Mouse (Mus musculus) CH12.LX (cell line): ENCODE data around the gene Six3. TPM values are rescaled to one million over a fixed set of nuclear protein-coding genes. Genes with fewer than 3 reads are reported as not detected.

ENCODE experiments used
- DNase-seq: peaks from one replicate; pipeline ENCODE4 v3.0.0-alpha.2; 2013; ENCODE audit errors: extremely low read depth
- H3K27ac ChIP-seq: 2 replicates; pipeline ENCODE4 v1.5.1; 2012; ENCODE audit warnings: low read depth, mild to moderate bottlenecking, control low read depth, moderate library complexity; ENCODE audit not compliant: insufficient read depth
- H3K27me3 ChIP-seq: replicated peaks from 2 replicates; pipeline ENCODE3; 2012; ENCODE audit warnings: inconsistent platforms
- H3K36me3 ChIP-seq, 2 experiments: replicated peaks in 1 of 2; 2 replicates each; pipeline versions ENCODE3 to v1.6.1; 2012; ENCODE audit warnings: inconsistent platforms in 1 of 2, low read length in 1 of 2, mild to moderate bottlenecking in 1 of 2, mixed read lengths in 1 of 2, moderate library complexity in 1 of 2; ENCODE audit not compliant: control insufficient read depth in 1 of 2, insufficient read depth in 1 of 2
- H3K4me1 ChIP-seq, 2 experiments: 2 replicates each; pipeline ENCODE4 v1.6.1; 2012; ENCODE audit warnings: inconsistent platforms in 1 of 2, moderate library complexity in 1 of 2; ENCODE audit not compliant: insufficient read depth in 2 of 2, control insufficient read depth in 1 of 2
- H3K4me2 ChIP-seq: 2 replicates; pipeline ENCODE4 v1.6.1; 2012; ENCODE audit warnings: low read depth, mild to moderate bottlenecking, control low read depth; ENCODE audit not compliant: poor library complexity, insufficient read depth, severe bottlenecking
- H3K4me3 ChIP-seq, 3 experiments: fragments of 150-350 bp in 1 of 3; sonication (generic) in 1 of 3; replicated peaks in 1 of 3; 2 replicates each; pipeline versions ENCODE3 to v1.5.1; 2011 to 2012; ENCODE audit warnings: low read depth in 2 of 3, low read length in 2 of 3, mild to moderate bottlenecking in 2 of 3, moderate library complexity in 2 of 3, control low read depth in 1 of 3, improper control_type of control experiment in 1 of 3, inconsistent platforms in 1 of 3, mixed read lengths in 1 of 3; ENCODE audit not compliant: poor library complexity in 1 of 3
- H3K79me2 ChIP-seq: replicated peaks from 2 replicates; pipeline ENCODE4 v1.6.1; 2012; ENCODE audit warnings: mild to moderate bottlenecking, moderate library complexity; ENCODE audit not compliant: control insufficient read depth, poor library complexity, insufficient read depth, severe bottlenecking; ENCODE audit errors: extremely low read depth
- H3K9ac ChIP-seq: 2 replicates; pipeline ENCODE4 v1.6.1; 2012; ENCODE audit warnings: low read depth, mild to moderate bottlenecking, control low read depth, moderate library complexity; ENCODE audit not compliant: insufficient read depth
- H3K9me3 ChIP-seq: replicated peaks from 2 replicates; pipeline ENCODE3; 2012; ENCODE audit warnings: low read length, inconsistent platforms, mixed read lengths
- CTCF ChIP-seq, 2 experiments: IDR thresholded peaks in 1 of 2; conservative IDR thresholded peaks in 1 of 2; 2 replicates each; pipeline ENCODE4 v1.5.1; 2011 to 2012; ENCODE audit warnings: low read depth in 2 of 2, low read length in 2 of 2, improper control_type of control experiment in 1 of 2, inconsistent platforms in 1 of 2, mild to moderate bottlenecking in 1 of 2, moderate library complexity in 1 of 2
- ELF1 ChIP-seq: IDR thresholded peaks from 2 replicates; pipeline ENCODE4 v1.6.1; 2014; ENCODE audit warnings: low read depth, mild to moderate bottlenecking, inconsistent platforms, low read length, improper control_type of control experiment
- JUN ChIP-seq: IDR thresholded peaks from 2 replicates; pipeline ENCODE4 v1.6.1; 2011; ENCODE audit warnings: low read depth, mild to moderate bottlenecking, low read length, improper control_type of control experiment, moderate library complexity; ENCODE audit not compliant: insufficient read depth
- JUND ChIP-seq: conservative IDR thresholded peaks from 2 replicates; pipeline ENCODE4 v1.6.1; 2011; ENCODE audit warnings: low read depth, low read length, improper control_type of control experiment
- MAX ChIP-seq: IDR thresholded peaks from 2 replicates; pipeline ENCODE4 v1.6.1; 2011; ENCODE audit warnings: low read length, improper control_type of control experiment
- MAZ ChIP-seq: IDR thresholded peaks from 2 replicates; pipeline ENCODE4 v1.6.1; 2012; ENCODE audit warnings: low read depth, mild to moderate bottlenecking, inconsistent platforms, low read length, improper control_type of control experiment, moderate library complexity
- MEF2A ChIP-seq: IDR thresholded peaks from 2 replicates; pipeline ENCODE4 v1.6.1; 2014; ENCODE audit warnings: low read depth, mild to moderate bottlenecking, inconsistent platforms, low read length, improper control_type of control experiment, borderline replicate concordance
- MYC ChIP-seq: IDR thresholded peaks from 2 replicates; pipeline ENCODE4 v1.6.1; 2011; ENCODE audit warnings: low read depth, mild to moderate bottlenecking, improper control_type of control experiment, low read length
- NRF1 ChIP-seq: IDR thresholded peaks from 2 replicates; pipeline ENCODE4 v1.6.1; 2014; ENCODE audit warnings: low read depth, mild to moderate bottlenecking, inconsistent platforms, low read length, improper control_type of control experiment, moderate library complexity
- PAX5 ChIP-seq: IDR thresholded peaks from 2 replicates; pipeline ENCODE4 v1.6.1; 2012; ENCODE audit warnings: low read length, inconsistent platforms, mixed read lengths
- POLR2AphosphoS2 ChIP-seq: IDR thresholded peaks from 2 replicates; pipeline ENCODE4 v1.6.1; 2011; ENCODE audit warnings: low read depth, low read length, improper control_type of control experiment
- RAD21 ChIP-seq: IDR thresholded peaks from 2 replicates; pipeline ENCODE4 v1.6.1; 2011; ENCODE audit warnings: low read depth, mild to moderate bottlenecking, low read length, improper control_type of control experiment, moderate library complexity
- SMC3 ChIP-seq: IDR thresholded peaks from 2 replicates; pipeline ENCODE4 v1.6.1; 2011; ENCODE audit warnings: low read depth, low read length, improper control_type of control experiment
- UBTF ChIP-seq: IDR thresholded peaks from 2 replicates; pipeline ENCODE4 v1.6.1; 2012; ENCODE audit warnings: low read depth, mild to moderate bottlenecking, inconsistent platforms, low read length, improper control_type of control experiment, moderate library complexity
- USF1 ChIP-seq: IDR thresholded peaks from 2 replicates; pipeline ENCODE4 v1.6.1; 2014; ENCODE audit warnings: low read depth, mild to moderate bottlenecking, inconsistent platforms, low read length, improper control_type of control experiment
- USF2 ChIP-seq: conservative IDR thresholded peaks from 2 replicates; pipeline ENCODE4 v1.6.1; 2011; ENCODE audit warnings: low read depth, low read length, improper control_type of control experiment
- ZC3H11A ChIP-seq: IDR thresholded peaks from 2 replicates; pipeline ENCODE4 v1.6.1; 2012; ENCODE audit warnings: low read depth, mild to moderate bottlenecking, inconsistent platforms, low read length, improper control_type of control experiment
- ZKSCAN1 ChIP-seq: IDR thresholded peaks from 2 replicates; pipeline ENCODE4 v1.6.1; 2012; ENCODE audit warnings: low read depth, inconsistent platforms, low read length, improper control_type of control experiment, borderline replicate concordance
- ZNF384 ChIP-seq: IDR thresholded peaks from 2 replicates; pipeline ENCODE4 v1.6.1; 2012; ENCODE audit warnings: low read depth, low read length, improper control_type of control experiment, inconsistent platforms
- dilution Hi-C: fragments of 300-500 bp; cut with MboI; formaldehyde crosslinking; loops from 2 replicates; pipeline ENCODE4 v1.14.3; 2020; ENCODE audit warnings: low sequenced_read_pairs; ENCODE audit not compliant: extremely low pct_unique_long_range_greater_than_20kb, extremely low pct_ligation_motif_present
- in situ Hi-C: fragments of 300-500 bp; cut with MboI; formaldehyde crosslinking; loops from 3 replicates; pipeline ENCODE4 v1.14.3; 2019; ENCODE audit warnings: low sequenced_read_pairs, low pct_ligation_motif_present, low pct_unique_long_range_greater_than_20kb, mixed read lengths
- polyA plus RNA-seq: library from polyadenylated mRNA; unstranded; fragments of >175 nt; gene quantifications from 2 replicates; pipeline ENCODE4 v1.2.1, GENCODE M21; 2012; ENCODE audit warnings: low read depth; ENCODE audit not compliant: insufficient read length
- total RNA-seq, 2 experiments: library from RNA; depleted of rRNA; stranded (reverse); fragments of 300-350 nt in 1 of 2; fragments of >200 nt in 1 of 2; gene quantifications; 2 replicates each; pipeline ENCODE4 v1.2.3; 2012 to 2014

The Six3 gene
- total and polyA plus RNA-seq, 3 experiments: not detected

- H3K4me1 ChIP-seq: no peaks in the 10 kb centered on the region
- H3K27ac ChIP-seq: no peak overlapping the region
- no peak overlapping the region for H3K4me2 ChIP-seq
- H3K36me3 ChIP-seq: no peaks in the 10 kb centered on the region
- peaks cover 4% of the 10 kb centered on the region for H3K9me3 ChIP-seq
- TF ChIP-seq JUN (no peak), CTCF (conservative IDR thresholded peaks at IDR 0.05 in 1 of 2, IDR thresholded peaks at IDR 0.05 in 1 of 2; ENCODE audit: low read depth in 2 of 2, low read length in 2 of 2) (no peak), ZKSCAN1 (no peak), ELF1 (no peak), MAZ (no peak), NRF1 (no peak), ZC3H11A (no peak), PAX5 (no peak), USF2 (no peak), POLR2AphosphoS2 (no peak), SMC3 (no peak), USF1 (no peak), RAD21 (no peak), MEF2A (no peak), ZNF384 (no peak), JUND (no peak)
- TF ChIP-seq, all 38 proteins: peak for 0
- Histone ChIP-seq H3K9ac (no peak overlapping the region), H3K27me3 (no peaks in the 10 kb centered on the region), H3K79me2 (no peaks in the 10 kb centered on the region), H3K4me3 (no peak overlapping the region)
- dilution Hi-C loops (no loop called here), in situ Hi-C loops (no loop called here)
- no peak for DNase-seq
These were observed 17.6 kb upstream of the Six3 start for GRCm38 (mm10) chr17:85595853-85596252.

- no peak overlapping the region for H3K27ac ChIP-seq
- H3K4me2 ChIP-seq: no peak overlapping the region
These were observed 17.0 kb upstream of the Six3 start for GRCm38 (mm10) chr17:85596341-85596890.

More at GRCm38 (mm10) chr17:85596341-85596890, 17.0 kb upstream of the Six3 start:
- no peaks in the 10 kb centered on the region for H3K27me3 ChIP-seq
- no peaks in the 10 kb centered on the region for H3K36me3 ChIP-seq
- H3K4me1 ChIP-seq: no peaks in the 10 kb centered on the region
- dilution Hi-C loops (no loop called here), in situ Hi-C loops (no loop called here)
- H3K9ac ChIP-seq: no peak overlapping the region
- no peak for TF ChIP-seq UBTF
- TF ChIP-seq RAD21: no peak
- TF ChIP-seq ELF1: no peak
- no peak for TF ChIP-seq USF2
- TF ChIP-seq MAX: no peak
- no peak for TF ChIP-seq MYC
- H3K9me3 ChIP-seq: no peaks in the 10 kb centered on the region
- no peaks in the 10 kb centered on the region for H3K79me2 ChIP-seq
- H3K4me3 ChIP-seq: no peak overlapping the region
- DNase-seq: no peak
